Mouse (Mus musculus): Measurements from ENCODE around the gene Cypt1. TPM values are rescaled to one million over a fixed set of nuclear protein-coding genes. Genes with fewer than 3 reads are reported as not detected.

The Cypt1 gene
- not detected in 2 replicates for polyA plus RNA-seq (2015; fragmentation: Nextera tagmentation; extraction: Ambion mirVana)

DNA sequence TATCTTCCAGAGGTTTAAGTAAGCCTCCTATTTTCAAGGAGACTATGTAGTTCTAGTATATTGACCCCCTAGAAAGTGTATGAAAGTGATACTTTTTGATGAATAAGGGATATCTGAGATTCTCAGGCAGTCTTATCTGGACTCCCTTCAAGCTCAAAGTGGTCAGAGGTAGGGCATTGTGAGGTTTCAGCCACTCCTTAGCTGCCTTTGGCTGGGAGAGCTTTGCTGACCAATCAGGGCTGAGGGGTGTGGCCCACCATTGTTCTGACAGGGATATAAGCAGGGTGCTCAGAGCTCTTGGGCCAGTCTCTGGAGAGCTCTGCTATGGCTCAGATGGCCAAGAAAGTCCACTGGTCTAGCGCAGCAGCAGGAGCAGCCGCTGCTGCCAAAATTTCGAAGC, at the start of gene Cypt1:
Cypt1 (plus strand) TSS at position 301 of the 400 bp plus-strand sequence.
- no peaks in the 10 kb centered on the region for H3K9me3 ChIP-seq (replicated peaks; ENCODE audit: low read length)
- no peaks in the 10 kb centered on the region for H3K36me3 ChIP-seq (ENCODE audit: insufficient read depth, low read length)
- no peak for DNase-seq (ENCODE audit: low spot score)
- H3K9ac ChIP-seq (ENCODE audit: low read depth, low read length) = no peak within 1 kb of the TSS
- H3K27ac ChIP-seq = no peak within 1 kb of the TSS
- no peak for ATAC-seq (replicated peaks; ENCODE audit: low FRiP score, low read depth)
- 95% methylated on average over 3 of the region's 3 CpGs for WGBS
- H3K27me3 ChIP-seq (ENCODE audit: insufficient read depth, low read length) = no peaks in the 10 kb centered on the region
- no peaks in the 10 kb centered on the region for H3K4me1 ChIP-seq (replicated peaks; ENCODE audit: insufficient read depth, low read length)
- no peak within 1 kb of the TSS for H3K4me2 ChIP-seq (ENCODE audit: low read length)
- TF ChIP-seq CTCF (IDR thresholded peaks at IDR 0.05; ENCODE audit: low read depth) = no peak
- no peak within 1 kb of the TSS for H3K4me3 ChIP-seq (replicated peaks; ENCODE audit: low read depth, low read length)

DNA sequence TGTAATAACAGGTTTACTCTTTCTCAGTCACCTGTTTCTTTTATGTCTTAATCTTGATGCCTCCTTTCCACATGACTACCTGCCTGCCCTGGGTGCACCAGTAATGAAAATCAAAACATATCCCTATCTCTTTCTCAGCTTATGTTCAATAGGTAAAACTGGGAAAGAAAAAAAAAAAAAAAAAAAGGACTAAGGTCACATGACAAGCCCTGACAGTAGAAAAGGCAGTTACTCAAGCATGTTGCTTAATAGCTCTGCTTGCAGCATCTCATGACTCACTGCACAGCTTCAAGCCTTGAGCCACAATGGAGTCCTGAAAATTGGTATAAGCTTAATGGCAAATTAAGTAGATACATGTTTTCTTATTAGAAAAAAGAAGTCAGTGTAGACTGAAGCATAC, 24.1 kb downstream of the Cypt1 start:
- Histone ChIP-seq H3K36me3 (ENCODE audit: insufficient read depth, low read length) (no peaks in the 10 kb centered on the region), H3K4me3 (replicated peaks; ENCODE audit: low read depth, low read length) (no peak overlapping the region), H3K9me3 (replicated peaks; ENCODE audit: low read length) (no peaks in the 10 kb centered on the region), H3K27me3 (ENCODE audit: insufficient read depth, low read length) (no peaks in the 10 kb centered on the region), H3K9ac (ENCODE audit: low read depth, low read length) (no peak overlapping the region), H3K27ac (no peak overlapping the region), H3K4me2 (ENCODE audit: low read length) (no peak overlapping the region), H3K4me1 (replicated peaks; ENCODE audit: insufficient read depth, low read length) (no peaks in the 10 kb centered on the region)
- no peak for TF ChIP-seq CTCF (IDR thresholded peaks at IDR 0.05; ENCODE audit: low read depth)
- no peak for DNase-seq (ENCODE audit: low spot score)
- no peak for ATAC-seq (replicated peaks; ENCODE audit: low FRiP score, low read depth)

DNA sequence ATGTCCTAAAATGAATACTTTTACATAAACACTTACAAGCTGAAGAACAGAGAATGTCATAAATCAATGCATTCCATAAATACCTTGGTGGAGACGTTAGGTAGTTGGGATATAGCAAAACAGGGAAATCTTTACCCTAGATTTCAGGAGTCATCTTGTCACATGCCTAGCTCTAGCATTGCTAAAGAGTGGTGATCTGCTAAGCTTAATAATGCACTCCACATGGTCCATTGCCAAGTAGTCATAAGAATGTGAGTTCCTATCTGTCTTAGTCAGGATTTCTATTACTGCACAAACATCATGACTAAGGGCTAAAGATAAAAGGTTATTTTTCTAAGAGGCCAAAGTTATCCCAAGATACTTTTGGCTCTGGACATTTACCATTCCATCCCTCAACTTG, 34.4 kb downstream of the Cypt1 start:
- ATAC-seq (replicated peaks; ENCODE audit: low FRiP score, low read depth) (no peak), DNase-seq (ENCODE audit: low spot score) (no peak)
- TF ChIP-seq CTCF (IDR thresholded peaks at IDR 0.05; ENCODE audit: low read depth) = no peak
- Histone ChIP-seq H3K4me1 (replicated peaks; ENCODE audit: insufficient read depth, low read length) (no peaks in the 10 kb centered on the region), H3K9ac (ENCODE audit: low read depth, low read length) (no peak overlapping the region), H3K36me3 (ENCODE audit: insufficient read depth, low read length) (no peaks in the 10 kb centered on the region), H3K27me3 (ENCODE audit: insufficient read depth, low read length) (no peaks in the 10 kb centered on the region), H3K9me3 (replicated peaks; ENCODE audit: low read length) (no peaks in the 10 kb centered on the region), H3K4me3 (replicated peaks; ENCODE audit: low read depth, low read length) (no peak overlapping the region), H3K27ac (no peak overlapping the region), H3K4me2 (ENCODE audit: low read length) (no peak overlapping the region)
- WGBS = 25% methylated on average over 1 of the region's 1 CpGs

DNA sequence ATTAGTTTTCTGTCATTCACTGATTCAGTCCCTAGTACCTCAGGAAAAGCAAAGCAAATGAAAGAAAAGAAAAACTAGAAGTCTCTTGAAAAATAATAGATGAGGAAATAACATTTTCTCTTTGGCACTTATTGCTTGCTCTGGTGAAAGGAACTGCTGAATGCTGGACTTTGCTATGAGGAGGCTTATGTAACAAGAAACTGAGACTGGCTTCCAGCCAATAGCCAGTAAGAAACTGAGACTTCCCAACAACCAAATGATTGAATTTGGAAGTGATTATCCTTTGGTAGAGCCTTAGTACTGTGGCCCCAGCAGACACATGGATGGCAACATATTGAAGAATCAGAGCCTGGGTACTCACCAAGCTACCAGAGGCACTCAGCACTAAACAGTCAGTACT, 35.8 kb downstream of the Cypt1 start:
- no peak for ATAC-seq (replicated peaks; ENCODE audit: low FRiP score, low read depth)
- H3K36me3 ChIP-seq (ENCODE audit: insufficient read depth, low read length) = no peaks in the 10 kb centered on the region
- H3K27me3 ChIP-seq (ENCODE audit: insufficient read depth, low read length) = no peaks in the 10 kb centered on the region
- no peak for TF ChIP-seq CTCF (IDR thresholded peaks at IDR 0.05; ENCODE audit: low read depth)
- no peak overlapping the region for H3K4me3 ChIP-seq (replicated peaks; ENCODE audit: low read depth, low read length)
- DNase-seq (ENCODE audit: low spot score) = no peak
- H3K9me3 ChIP-seq (replicated peaks; ENCODE audit: low read length) = no peaks in the 10 kb centered on the region
- no peak overlapping the region for H3K9ac ChIP-seq (ENCODE audit: low read depth, low read length)
- no peak overlapping the region for H3K27ac ChIP-seq
- no peaks in the 10 kb centered on the region for H3K4me1 ChIP-seq (replicated peaks; ENCODE audit: insufficient read depth, low read length)
- H3K4me2 ChIP-seq (ENCODE audit: low read length) = no peak overlapping the region

Other genes starting within 250 kb of the Cypt1 start
- 12.7 and 14.2 TPM in 2 replicates for gene Maoa, start 96.8 kb downstream of the Cypt1 start, polyA plus RNA-seq (2015; fragmentation: Nextera tagmentation; extraction: Ambion mirVana)

Data from kidney, postnatal 0 days (tissue).